Mouse (Mus musculus) adrenal gland, postnatal 10 days (tissue): Measurements from ENCODE around the gene Serpinb12. TPM values are rescaled to one million over a fixed set of nuclear protein-coding genes. Genes with fewer than 3 reads are reported as not detected.
"Not testable (repeated sequence)": the region's sequence is repeated elsewhere in the genome, so short reads cannot be mapped to it uniquely, and the experiment has no call there.

Experiments used
- DNase-seq: peaks from one replicate; pipeline ENCODE4 v3.0.0; 2021; ENCODE audit warnings: mixed read lengths
- long read RNA-seq, 2 experiments: library from polyadenylated mRNA; stranded (forward); transcript quantifications; one replicate each; pipeline ENCODE4 v2.0.0; 2021
- total RNA-seq, 2 experiments: library from RNA; stranded (reverse); gene quantifications; 2 replicates each; pipeline ENCODE4 v1.2.3; 2021

Gene Serpinb12
- not detected for total RNA-seq
- long read RNA-seq, experiment 1, result 0 reads
- long read RNA-seq, experiment 2, result 0 reads

- no peak for DNase-seq
Observed at GRCm38 (mm10) chr1:106934265-106934664, at the start of gene Serpinb12. Gene Serpinb12 (plus strand): TSS chr1:106934449.

DNA sequence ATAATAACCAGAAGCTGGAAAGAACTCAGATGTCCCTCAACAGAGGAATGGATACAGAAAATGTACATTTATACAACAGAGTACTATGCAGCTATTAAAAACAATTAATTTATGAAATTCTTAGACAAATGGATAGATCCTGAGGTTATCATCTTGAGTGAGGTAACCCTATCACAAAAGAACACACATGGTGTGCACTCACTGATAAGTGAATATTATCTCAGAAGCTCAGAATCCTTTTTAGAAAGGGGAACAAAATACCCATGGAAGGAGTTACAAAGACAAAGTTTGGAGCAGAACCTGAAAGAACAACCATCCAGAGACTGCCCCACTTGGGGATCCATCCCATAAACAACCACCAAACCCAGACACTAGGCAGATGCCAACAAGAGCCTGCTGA lies 39.1 kb upstream of the Serpinb12 start:
- DNase-seq, result not testable (repeated sequence)

DNA sequence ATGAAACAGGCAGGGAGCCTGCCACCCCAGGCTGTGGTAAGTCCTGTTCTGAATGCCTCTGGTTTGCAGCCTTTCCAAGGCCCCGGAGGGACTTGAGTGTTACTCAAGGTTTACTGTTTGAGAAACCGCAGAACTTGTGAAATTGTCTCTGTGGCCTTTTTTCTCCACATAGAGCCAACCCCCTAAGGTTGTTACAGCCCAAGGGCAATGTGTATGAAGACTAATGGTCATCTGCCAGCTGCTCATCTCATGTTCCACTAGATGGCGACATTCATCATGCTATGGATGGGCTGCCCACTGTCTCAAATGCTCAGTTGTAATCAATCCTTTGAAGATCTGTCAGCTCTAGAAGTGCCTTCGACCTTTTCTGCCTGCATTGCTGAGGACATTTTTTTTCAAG lies 32.8 kb upstream of the Serpinb12 start:
- peak; percentile 71 for DNase-seq

- no peak for DNase-seq
Observed at GRCm38 (mm10) chr1:106931954-106932353, 2.3 kb upstream of the Serpinb12 start.

DNA sequence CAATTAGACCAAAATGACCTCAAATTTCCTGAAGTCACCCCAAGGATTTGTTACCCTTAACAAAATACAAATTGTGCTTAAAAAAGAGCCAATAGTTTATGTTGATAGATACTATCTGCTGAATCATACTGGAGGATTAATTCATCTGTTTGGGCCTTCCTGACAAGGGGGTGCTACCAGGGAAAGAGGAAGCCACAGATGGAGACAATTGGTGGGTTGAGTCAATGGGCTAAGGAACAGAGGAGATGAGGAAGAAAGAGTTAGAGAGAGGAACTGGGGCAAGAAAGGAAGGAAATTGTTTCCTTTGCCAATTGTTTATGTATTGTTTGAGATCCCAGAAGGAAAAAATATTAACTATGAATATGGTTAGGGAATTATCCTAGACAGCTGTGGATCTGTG lies 591 bp upstream of the Serpinb12 start:
- DNase-seq, result no peak

- no peak for DNase-seq
Observed at GRCm38 (mm10) chr1:106947217-106947616, 13.0 kb downstream of the Serpinb12 start.

- no peak for DNase-seq
Observed at GRCm38 (mm10) chr1:106959981-106960380, 25.7 kb downstream of the Serpinb12 start.

- peak; percentile 22 for DNase-seq
Observed at GRCm38 (mm10) chr1:106961023-106961422, 26.8 kb downstream of the Serpinb12 start.

DNA sequence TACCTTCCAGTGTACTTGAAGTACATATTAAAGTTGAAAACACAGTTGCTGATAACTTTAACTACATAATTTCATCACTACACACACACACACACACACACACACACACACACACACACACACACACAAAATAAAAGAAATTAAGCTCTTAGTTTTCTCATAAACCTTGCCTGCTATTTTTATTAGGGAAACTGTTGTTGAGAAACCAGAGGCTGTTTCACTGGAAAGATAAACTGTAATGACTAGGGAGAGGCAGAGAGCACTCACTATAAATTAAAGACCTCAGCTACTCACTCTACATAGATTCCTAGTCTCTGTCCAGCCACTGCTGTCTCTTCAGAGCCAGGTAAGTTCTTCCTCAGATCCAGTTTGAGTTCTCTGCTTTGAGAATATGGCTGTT lies 46.4 kb downstream of the Serpinb12 start, which contains the start of gene Serpinb13:
Serpinb13 (plus strand) TSS at position 301 of the 400 bp plus-strand sequence.
- DNase-seq, result no peak

GRCm38 (mm10) chr1:106983092-106983491 lies 48.8 kb downstream of the Serpinb12 start:
- no peak for DNase-seq

DNA sequence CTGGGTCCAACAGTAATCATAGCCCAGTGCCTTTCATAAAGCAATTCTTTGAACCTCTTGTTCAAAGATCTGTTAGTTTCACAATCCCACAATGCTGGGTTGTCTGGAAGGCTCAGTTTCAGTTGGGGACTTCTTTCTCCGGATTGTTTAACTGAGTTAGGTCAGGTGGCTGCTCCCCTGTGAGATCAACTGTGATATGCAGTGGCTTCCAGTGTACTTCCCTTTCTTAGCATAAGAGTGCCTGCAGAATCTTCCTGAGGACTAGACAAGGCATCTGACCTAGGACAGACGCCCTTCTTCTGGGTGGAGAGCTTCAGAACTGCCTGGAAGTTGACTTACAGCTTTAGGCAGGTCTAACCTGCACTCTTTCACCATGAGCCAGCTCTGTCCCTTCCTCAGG lies 49.6 kb downstream of the Serpinb12 start:
- no peak for DNase-seq

DNA sequence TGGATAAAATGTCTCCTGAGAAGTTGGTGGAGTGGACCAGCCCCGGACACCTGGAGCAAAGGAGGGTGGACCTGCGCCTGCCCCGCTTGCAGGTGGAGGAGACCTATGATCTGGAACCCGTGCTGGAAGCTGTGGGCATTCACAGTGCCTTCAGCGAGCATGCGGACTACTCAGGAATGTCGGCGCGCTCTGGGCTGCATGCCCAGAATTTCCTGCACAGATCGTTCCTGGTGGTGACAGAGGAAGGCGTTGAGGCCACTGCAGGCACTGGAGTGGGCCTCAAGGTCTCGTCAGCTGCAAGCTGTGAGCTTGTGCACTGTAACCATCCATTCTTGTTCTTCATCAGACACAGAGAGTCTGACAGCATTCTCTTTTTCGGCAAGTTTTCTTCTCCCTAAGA lies 66.2 kb downstream of the Serpinb12 start:
- peak; percentile 49 for DNase-seq

DNA sequence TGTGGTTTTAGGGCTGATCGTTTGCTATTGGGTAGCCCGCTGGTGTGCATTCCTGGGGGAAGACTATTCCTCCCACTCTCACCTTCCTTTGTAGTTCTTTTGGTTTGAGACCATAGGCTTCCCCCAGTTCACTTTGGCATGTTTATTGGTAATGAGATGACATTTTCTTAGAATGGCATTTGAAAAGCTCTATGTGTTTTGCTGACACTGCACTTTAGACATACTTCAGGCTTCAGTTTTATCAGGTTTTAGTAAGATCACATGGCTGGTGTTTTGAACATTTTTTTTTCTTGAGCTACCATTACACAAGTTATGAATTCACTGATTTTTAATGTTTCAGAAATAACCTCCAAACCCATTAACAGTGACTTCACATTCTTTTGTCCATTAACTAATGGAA lies 67.5 kb downstream of the Serpinb12 start:
- no peak for DNase-seq

DNA sequence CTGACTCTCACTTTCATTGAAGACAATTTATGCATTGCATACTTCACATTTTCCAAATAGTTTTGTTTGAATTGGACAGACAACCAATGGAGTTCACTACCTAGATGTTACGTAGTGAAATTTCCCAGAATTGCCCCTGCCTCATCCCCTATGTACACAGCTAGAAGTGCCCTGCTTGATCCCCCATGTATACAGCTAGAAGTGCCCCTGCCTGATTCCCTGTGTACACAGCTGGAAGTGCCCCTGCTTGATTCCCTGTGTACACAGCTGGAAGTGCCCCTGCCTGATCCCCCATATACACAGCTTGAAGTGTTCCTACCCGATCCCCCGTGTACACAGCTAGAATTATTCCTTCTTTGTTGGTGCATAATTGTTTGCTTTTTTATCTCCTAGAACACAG lies 72.1 kb downstream of the Serpinb12 start:
- DNase-seq, result no peak

Other genes starting within 250 kb of the Serpinb12 start
- 1 to 10 TPM; 6.1 to 8.8 TPM for gene Bcl2, start 220.2 kb upstream of the Serpinb12 start, total RNA-seq
- gene Kdsr, start 174.7 kb upstream of the Serpinb12 start, total RNA-seq, result 10 to 100 TPM; 24.2 to 25.3 TPM
- 10 to 100 TPM; 89.0 to 95.4 TPM for gene Vps4b, start 137.7 kb upstream of the Serpinb12 start, total RNA-seq
- not detected for gene Serpinb5, start 73.3 kb upstream of the Serpinb12 start, total RNA-seq
- gene Serpinb13, start 46.5 kb downstream of the Serpinb12 start, total RNA-seq, result not detected
- not detected for gene Serpinb3a, start 117.9 kb downstream of the Serpinb12 start, total RNA-seq
- not detected for gene Serpinb3d, start 149.1 kb downstream of the Serpinb12 start, total RNA-seq